Mouse (Mus musculus) heart, adult 2 months (tissue): Measurements from ENCODE around the gene Mrpl42. TPM values are rescaled to one million over a fixed set of nuclear protein-coding genes. Genes with fewer than 3 reads are reported as not detected.

Experiments used
- DNase-seq, 2 experiments: peaks; one replicate each; pipeline ENCODE4 v3.0.0; 2021
- H3K27ac ChIP-seq: fragments of 200-600 bp; 2 replicates; pipeline ENCODE4 v1.8.1; 2022
- H3K27me3 ChIP-seq: fragments of 200-500 bp; 2 replicates; pipeline ENCODE4 v1.6.1; 2012; ENCODE audit warnings: mild to moderate bottlenecking, low read length, inconsistent platforms, mixed read lengths; ENCODE audit not compliant: control insufficient read depth, insufficient read depth
- H3K36me3 ChIP-seq: fragments of 200-500 bp; 2 replicates; pipeline ENCODE4 v1.6.1; 2012; ENCODE audit warnings: low read length, inconsistent platforms; ENCODE audit not compliant: control insufficient read depth, insufficient read depth
- H3K4me1 ChIP-seq: fragments of 200-500 bp; 2 replicates; pipeline ENCODE4 v1.6.1; 2011; ENCODE audit warnings: low read length; ENCODE audit not compliant: control insufficient read depth, insufficient read depth
- H3K4me3 ChIP-seq: fragments of 200-600 bp; 2 replicates; pipeline ENCODE4 v1.8.1; 2022
- H3K79me2 ChIP-seq: fragments of 200-500 bp; replicated peaks from 2 replicates; pipeline ENCODE4 v1.6.1; 2012; ENCODE audit warnings: mild to moderate bottlenecking, inconsistent platforms, low read length, moderate library complexity, mixed read lengths; ENCODE audit not compliant: control insufficient read depth, insufficient read depth
- H3K9ac ChIP-seq: fragments of 200-500 bp; 2 replicates; pipeline ENCODE4 v1.6.1; 2012; ENCODE audit warnings: low read depth, mild to moderate bottlenecking, control low read depth, inconsistent platforms, low read length, mixed read lengths
- CTCF ChIP-seq: fragments of 200-600 bp; IDR thresholded peaks from 2 replicates; pipeline ENCODE4 v1.8.1; 2022; ENCODE audit warnings: antibody characterized with exemption, mild to moderate bottlenecking, moderate library complexity
- EP300 ChIP-seq: fragments of 200-500 bp; IDR thresholded peaks from 2 replicates; pipeline ENCODE4 v1.6.1; 2011; ENCODE audit warnings: low read depth, low read length, control low read depth; ENCODE audit not compliant: insufficient read depth
- POLR2A ChIP-seq: fragments of 200-500 bp; IDR thresholded peaks from 2 replicates; pipeline ENCODE4 v1.6.1; 2011; ENCODE audit warnings: mild to moderate bottlenecking, low read depth, low read length, control low read depth; ENCODE audit not compliant: insufficient read depth
- WGBS: fragments of 180-500 bp; shearing (Covaris S2); methylation state at CpG from one replicate; pipeline ENCODE4 v1.1.7; 2018; 5-methylcytosine and 5-hydroxymethylcytosine counted together
- intact Hi-C: fragments of 180-260 bp; cut with DNase I; formaldehyde crosslinking; loops from one replicate; pipeline ENCODE4 v1.15.1; 2025
- polyA plus RNA-seq: library from polyadenylated mRNA; depleted of rRNA; stranded (reverse); fragments of >200 nt; gene quantifications from 2 replicates; pipeline ENCODE4 v1.2.3, GENCODE M21; 2012
- total RNA-seq, 2 experiments: library from RNA; stranded (reverse); gene quantifications; 2 replicates each; pipeline ENCODE4 v1.2.3; 2021

Mrpl42 gene
- total and polyA plus RNA-seq, 3 experiments = 426 to 684 (median 448) TPM

- H3K27ac ChIP-seq = no peak overlapping the region
- peaks cover 10% of the 10 kb centered on the region for H3K4me1 ChIP-seq
- DNase-seq = no peak
- no peak for TF ChIP-seq EP300
- no peaks in the 10 kb centered on the region for H3K27me3 ChIP-seq
- intact Hi-C loops = no loop called here
- H3K79me2 ChIP-seq = peaks cover 12% of the 10 kb centered on the region; the same call in 1 of the 2 replicates
- no peak overlapping the region for H3K9ac ChIP-seq
- peaks cover 18% of the 10 kb centered on the region for H3K36me3 ChIP-seq
- WGBS = 97% methylated on average over 5 of the region's 5 CpGs
- no peak overlapping the region for H3K4me3 ChIP-seq
Observed at GRCm38 (mm10) chr10:95525871-95526270, 24.1 kb upstream of the Mrpl42 start.

GRCm38 (mm10) chr10:95525037-95525675 lies 23.4 kb upstream of the Mrpl42 start:
- peaks cover 7% of the 10 kb centered on the region for H3K4me1 ChIP-seq
- no peaks in the 10 kb centered on the region for H3K27me3 ChIP-seq
- no peak overlapping the region for H3K4me3 ChIP-seq
- 33% methylated on average over 6 of the region's 6 CpGs for WGBS
- peaks cover 12% of the 10 kb centered on the region; the same call in 1 of the 2 replicates for H3K79me2 ChIP-seq
- intact Hi-C loops = no loop called here
- TF ChIP-seq POLR2A = no peak
- TF ChIP-seq EP300 = no peak
- TF ChIP-seq CTCF = no peak
- H3K36me3 ChIP-seq = peaks cover 15% of the 10 kb centered on the region
- no peak overlapping the region for H3K9ac ChIP-seq
- no peak overlapping the region for H3K27ac ChIP-seq
- DNase-seq = no peak

- Histone ChIP-seq H3K27ac (no peak overlapping the region), H3K4me1 (peaks cover 12% of the 10 kb centered on the region), H3K36me3 (peaks cover 6% of the 10 kb centered on the region), H3K27me3 (no peaks in the 10 kb centered on the region), H3K9ac (no peak overlapping the region), H3K79me2 (peaks cover 10% of the 10 kb centered on the region; the same call in 1 of the 2 replicates), H3K4me3 (no peak overlapping the region)
- DNase-seq = no peak
- intact Hi-C loops = no loop called here
- 84% methylated on average over 6 of the region's 6 CpGs for WGBS
- no peak for TF ChIP-seq POLR2A
- TF ChIP-seq EP300 = no peak
- no peak for TF ChIP-seq CTCF
Observed at GRCm38 (mm10) chr10:95517656-95518055, 15.9 kb upstream of the Mrpl42 start.

GRCm38 (mm10) chr10:95515293-95515931 lies 13.7 kb upstream of the Mrpl42 start:
- Histone ChIP-seq H3K4me3 (peak overlapping the region; percentile 86), H3K79me2 (peaks cover 3% of the 10 kb centered on the region; the same call in 1 of the 2 replicates), H3K27me3 (no peaks in the 10 kb centered on the region), H3K9ac (peak overlapping the region; percentile 93), H3K4me1 (peaks cover 11% of the 10 kb centered on the region), H3K27ac (peak overlapping the region; percentile 93), H3K36me3 (peaks cover 6% of the 10 kb centered on the region)
- WGBS = under 1% methylated on average over 80 of the region's 80 CpGs
- intact Hi-C loops = loop anchor here (2.0 kb wide), 1 partner anchor 15 kb away; the partner anchor contains the start of gene Mrpl42
- no peak for TF ChIP-seq POLR2A
- DNase-seq = peak; percentile 62 to 73

- peak; percentile 98 to 99 for DNase-seq
- Histone ChIP-seq H3K27ac (peak within 1 kb of the TSS; percentile 93), H3K4me3 (peak within 1 kb of the TSS; percentile 86), H3K9ac (peak within 1 kb of the TSS; percentile 93), H3K4me1 (peaks cover 9% of the 10 kb centered on the region), H3K27me3 (no peaks in the 10 kb centered on the region), H3K36me3 (peaks cover 6% of the 10 kb centered on the region), H3K79me2 (peaks cover 3% of the 10 kb centered on the region; the same call in 1 of the 2 replicates)
- intact Hi-C loops = loop anchor here (2.0 kb wide), 1 partner anchor 14 kb away; the partner anchor contains the start of gene Mrpl42
- WGBS = under 1% methylated on average over 81 of the region's 81 CpGs
- TF ChIP-seq CTCF (0 out of 2 replicates have a peak, but pooled peaks have one; percentile 10), EP300 (peak; percentile 7; the same call in 1 of the 2 replicates), POLR2A (peak; percentile 77)
Observed at GRCm38 (mm10) chr10:95514656-95515292, 13.0 kb upstream of the Mrpl42 start, which contains the start of gene Ube2n. TSS of gene Ube2n (plus strand) at chr10:95515145.
